Mouse (Mus musculus) bone marrow, adult 2 months (tissue): ENCODE results near the gene C2cd2. TPM values are rescaled to one million over a fixed set of nuclear protein-coding genes. Genes with fewer than 3 reads are reported as not detected.

Experiments used
- H3K27ac ChIP-seq: fragments of 200-500 bp; 2 replicates; pipeline ENCODE4 v1.5.1; 2012; ENCODE audit warnings: low read depth, mild to moderate bottlenecking, control low read depth, inconsistent platforms, low read length; ENCODE audit not compliant: control insufficient read depth, poor library complexity, insufficient read depth
- H3K4me1 ChIP-seq: fragments of 200-500 bp; 2 replicates; pipeline ENCODE4 v1.6.1; 2011; ENCODE audit warnings: low read length; ENCODE audit not compliant: control insufficient read depth, insufficient read depth
- H3K4me3 ChIP-seq: fragments of 200-500 bp; replicated peaks from 2 replicates; pipeline ENCODE3; 2011; ENCODE audit warnings: mild to moderate bottlenecking, low read depth, low read length, control low read depth; ENCODE audit not compliant: control insufficient read depth
- CTCF ChIP-seq: fragments of 200-500 bp; IDR thresholded peaks from 2 replicates; pipeline ENCODE4 v1.5.1; 2011; ENCODE audit warnings: low read length, control low read depth; ENCODE audit not compliant: control insufficient read depth, insufficient read depth
- POLR2A ChIP-seq: fragments of 200-500 bp; IDR thresholded peaks from 2 replicates; pipeline ENCODE4 v1.6.1; 2011; ENCODE audit warnings: low read depth, mild to moderate bottlenecking, control low read depth, low read length, borderline replicate concordance; ENCODE audit not compliant: control insufficient read depth
- WGBS: fragments of 180-500 bp; shearing (Covaris S2); methylation state at CpG from one replicate; pipeline ENCODE4 v1.1.7; 2018; 5-methylcytosine and 5-hydroxymethylcytosine counted together
- polyA plus RNA-seq: library from polyadenylated mRNA; stranded (reverse); fragments of >200 nt; gene quantifications from 2 replicates; pipeline ENCODE4 v1.2.4, GENCODE M21; 2011; ENCODE audit warnings: low replicate concordance; ENCODE audit not compliant: missing spikeins, insufficient read depth, insufficient read length

C2cd2 gene
- polyA plus RNA-seq, 1 experiment = 5.7 TPM

DNA sequence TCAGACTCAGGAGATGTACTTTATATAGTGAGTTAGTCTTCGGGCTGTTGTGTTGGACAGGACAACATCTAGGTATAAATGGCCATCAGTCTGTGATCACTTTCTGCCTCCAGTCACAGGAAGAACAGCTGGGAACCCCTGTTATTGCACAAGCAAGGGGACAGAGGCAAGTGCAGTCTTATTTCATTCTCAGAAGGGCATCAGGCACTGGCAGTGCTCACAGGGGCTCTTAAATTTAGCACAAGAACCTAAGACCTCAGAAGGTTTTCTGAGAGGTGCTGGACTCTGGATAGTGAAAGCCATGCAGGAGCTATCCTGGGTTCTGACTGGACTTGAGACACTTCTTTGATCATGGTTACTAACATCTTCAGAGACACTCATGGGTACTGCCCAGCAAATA lies 78.7 kb downstream of the C2cd2 start:
- Histone ChIP-seq H3K4me3 (no peak overlapping the region), H3K4me1 (no peaks in the 10 kb centered on the region; the same call in 1 of the 2 replicates), H3K27ac (no peak overlapping the region)
- WGBS = 89% methylated on average over 1 of the region's 1 CpGs
- TF ChIP-seq CTCF (no peak), POLR2A (no peak)

DNA sequence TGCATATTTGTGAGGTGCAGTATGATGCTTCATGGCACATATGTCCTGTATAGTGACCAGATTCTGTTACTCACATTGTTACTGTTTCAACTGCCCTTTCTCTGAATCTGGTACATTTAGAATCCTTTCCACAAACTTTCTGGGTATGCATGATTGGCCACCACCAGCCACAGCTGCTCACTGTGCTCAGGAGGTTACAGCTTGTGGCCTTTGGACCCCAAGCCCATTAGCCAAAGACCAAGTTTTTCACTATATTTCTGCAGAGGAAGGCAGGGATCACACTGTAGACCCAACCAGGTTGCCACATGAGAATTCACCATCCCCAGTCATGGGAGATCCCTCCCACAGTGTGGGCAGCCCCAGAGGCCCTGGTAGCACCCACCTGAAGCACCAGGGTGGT lies 79.5 kb downstream of the C2cd2 start:
- H3K27ac ChIP-seq = no peak overlapping the region
- H3K4me1 ChIP-seq = no peaks in the 10 kb centered on the region; the same call in 1 of the 2 replicates
- TF ChIP-seq CTCF (no peak), POLR2A (no peak)
- no peak overlapping the region for H3K4me3 ChIP-seq

DNA sequence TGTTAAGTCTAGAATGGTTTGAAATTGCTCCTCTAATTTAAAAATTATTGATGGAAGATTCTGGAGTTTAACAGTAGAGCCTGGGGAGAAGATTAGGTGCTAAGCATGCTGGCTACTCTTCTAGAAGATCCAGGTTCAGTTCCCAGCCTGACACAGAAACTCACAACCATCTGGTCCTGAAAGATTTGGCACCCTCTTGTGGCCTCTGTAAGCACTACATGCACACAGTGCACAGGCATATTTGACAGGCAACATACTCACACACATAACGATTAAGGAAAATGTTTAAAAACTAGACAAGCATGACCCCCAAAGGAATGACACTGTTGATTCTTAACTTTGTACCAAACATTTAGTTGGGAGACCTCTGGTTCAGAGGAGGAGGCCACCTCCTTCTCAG lies 83.3 kb downstream of the C2cd2 start:
- Histone ChIP-seq H3K27ac (no peak overlapping the region), H3K4me3 (no peak overlapping the region), H3K4me1 (no peaks in the 10 kb centered on the region; the same call in 1 of the 2 replicates)
- TF ChIP-seq POLR2A (no peak), CTCF (peak; percentile 44; the same call in 1 of the 2 replicates)
- WGBS = 67% methylated on average over 1 of the region's 1 CpGs

DNA sequence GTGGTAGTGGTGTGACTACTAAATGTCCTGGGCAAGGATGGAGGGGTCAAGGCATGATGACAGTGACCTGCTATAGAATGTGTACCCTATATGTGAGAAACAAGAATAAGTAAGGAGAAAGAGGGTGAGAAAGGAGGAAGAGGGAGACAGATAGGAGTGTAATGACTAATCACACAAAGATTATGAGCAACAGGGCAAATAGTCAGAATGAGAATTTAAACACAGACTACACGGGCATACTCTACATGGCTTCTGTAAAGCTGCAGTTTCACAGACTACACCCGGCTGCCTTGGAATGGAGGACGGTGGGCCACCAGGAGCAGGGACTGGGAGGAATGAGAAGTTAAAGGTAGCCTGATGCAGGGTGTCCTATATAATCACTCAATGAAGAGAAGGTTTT lies 84.9 kb downstream of the C2cd2 start:
- Histone ChIP-seq H3K4me3 (no peak overlapping the region), H3K4me1 (no peaks in the 10 kb centered on the region; the same call in 1 of the 2 replicates), H3K27ac (no peak overlapping the region)
- WGBS = 92% methylated on average over 3 of the region's 3 CpGs
- TF ChIP-seq POLR2A (no peak), CTCF (no peak)

DNA sequence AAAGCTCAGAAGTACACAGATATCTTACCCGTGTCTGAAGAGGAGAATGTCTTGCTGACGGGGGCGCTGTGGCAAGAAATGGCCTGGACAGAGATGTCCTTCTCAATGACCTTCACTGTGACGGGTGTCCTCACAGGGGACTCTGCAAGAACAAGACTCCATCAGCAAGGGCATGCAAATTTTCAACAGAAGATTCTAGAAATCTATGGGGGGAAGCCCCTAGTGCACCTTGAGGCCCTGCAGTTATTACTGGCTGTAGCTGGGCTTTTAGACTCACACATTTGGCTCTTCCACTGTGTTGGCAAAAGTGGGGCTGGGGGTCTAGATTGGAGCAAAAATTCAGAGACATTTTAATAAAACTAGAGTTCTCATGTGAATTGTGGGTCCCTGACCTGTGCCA lies 87.3 kb downstream of the C2cd2 start:
- no peak overlapping the region for H3K4me3 ChIP-seq
- 86% methylated on average over 4 of the region's 4 CpGs for WGBS
- H3K4me1 ChIP-seq = no peaks in the 10 kb centered on the region
- TF ChIP-seq POLR2A (no peak), CTCF (no peak)
- no peak overlapping the region for H3K27ac ChIP-seq

DNA sequence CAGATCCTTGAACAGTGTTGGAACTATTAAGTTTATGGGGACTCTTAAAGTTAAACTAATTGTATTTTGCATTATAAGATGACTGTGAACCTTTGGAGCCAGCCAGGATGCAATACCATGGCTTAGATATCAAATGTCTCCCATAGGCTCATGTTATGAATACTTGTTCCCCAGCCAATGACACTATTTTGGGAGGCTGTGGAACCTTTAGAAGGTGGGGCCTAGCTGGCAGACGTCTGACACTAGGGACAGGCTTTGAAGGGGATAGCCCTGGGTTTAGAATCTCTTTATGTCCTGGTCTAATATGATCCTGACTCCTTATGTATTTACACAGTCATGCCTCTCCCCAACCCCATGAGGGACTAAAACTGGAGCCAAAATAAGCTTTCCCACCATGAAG lies 88.0 kb downstream of the C2cd2 start:
- Histone ChIP-seq H3K4me3 (no peak overlapping the region), H3K4me1 (no peaks in the 10 kb centered on the region), H3K27ac (no peak overlapping the region)
- 89% methylated on average over 1 of the region's 1 CpGs for WGBS
- TF ChIP-seq POLR2A (no peak), CTCF (no peak)

DNA sequence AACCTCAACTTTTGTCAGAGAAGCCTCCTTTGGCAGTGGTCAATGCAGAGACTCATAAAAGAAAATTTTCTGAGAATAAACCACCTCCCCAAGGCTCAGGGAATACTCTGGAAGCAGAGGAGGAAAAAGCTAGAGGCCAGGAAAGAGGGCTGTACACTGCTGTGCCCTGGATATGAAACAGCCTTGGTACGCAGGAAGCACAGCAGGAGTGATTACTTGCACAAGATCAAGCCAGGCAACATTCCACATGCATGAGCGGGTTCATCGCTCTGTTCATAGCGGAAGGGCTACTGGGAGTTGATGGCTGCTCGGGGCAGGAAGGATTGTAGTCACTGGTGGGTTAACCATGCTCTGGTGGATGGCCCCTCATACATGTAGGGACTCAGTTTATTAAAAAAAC lies 89.7 kb downstream of the C2cd2 start:
- no peaks in the 10 kb centered on the region for H3K4me1 ChIP-seq
- no peak overlapping the region for H3K27ac ChIP-seq
- H3K4me3 ChIP-seq = no peak overlapping the region
- WGBS = 93% methylated on average over 5 of the region's 5 CpGs
- TF ChIP-seq POLR2A = no peak
- no peak for TF ChIP-seq CTCF

DNA sequence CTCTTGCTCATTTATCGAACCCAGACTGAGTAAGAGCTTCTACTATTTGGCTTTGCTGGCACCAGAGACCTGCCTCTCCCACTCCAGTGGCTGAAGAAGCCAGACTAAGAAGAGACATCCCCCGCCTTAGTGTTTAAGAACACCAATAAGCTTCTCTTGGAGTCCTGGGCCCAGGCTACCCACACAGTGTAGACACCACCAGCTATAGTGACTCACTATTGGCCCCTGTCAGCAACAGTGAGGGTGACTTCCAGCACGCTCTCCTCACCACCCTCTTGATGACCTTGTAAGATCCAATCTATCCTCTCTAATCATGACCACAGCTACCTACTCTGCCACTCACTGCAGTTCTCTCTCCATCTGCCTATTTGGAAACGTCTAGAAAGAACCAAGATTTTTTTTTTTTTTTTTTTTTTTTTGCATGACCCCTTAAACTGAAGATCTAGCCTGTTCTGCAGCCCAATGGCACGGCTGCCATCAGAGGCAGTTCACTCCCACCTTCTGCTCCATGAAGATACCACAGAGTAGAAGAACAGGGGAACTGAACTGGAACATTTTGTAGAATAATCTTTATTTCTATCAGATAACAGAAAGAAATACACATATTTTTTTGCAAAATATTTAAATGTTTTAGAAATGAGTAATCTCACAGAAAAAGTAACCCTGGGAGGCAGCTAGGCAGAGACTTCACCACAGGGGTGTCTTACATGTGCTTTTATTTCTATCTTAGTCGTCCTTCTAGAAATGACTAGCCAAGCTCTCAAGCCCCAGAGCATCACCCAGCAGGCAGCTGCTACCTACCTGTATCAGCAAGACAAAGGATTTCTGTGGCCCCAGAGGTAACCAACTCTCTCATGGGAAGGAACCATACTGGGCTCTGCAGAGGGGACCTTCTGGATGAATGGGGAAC lies 93.0 kb downstream of the C2cd2 start:
- WGBS = 72% methylated on average over 6 of the region's 6 CpGs
- H3K4me3 ChIP-seq = no peak overlapping the region
- TF ChIP-seq CTCF = no peak
- TF ChIP-seq POLR2A = no peak
- H3K27ac ChIP-seq = no peak overlapping the region
- no peaks in the 10 kb centered on the region for H3K4me1 ChIP-seq
